Mouse (Mus musculus) C2C12 (cell line): ENCODE results near the gene Ilf2. TPM values are rescaled to one million over a fixed set of nuclear protein-coding genes. Genes with fewer than 3 reads are reported as not detected.

Experiments
- H3K27me3 ChIP-seq: one replicate; pipeline ENCODE4 v1.6.1; 2011; ENCODE audit not compliant: control insufficient read depth, insufficient read depth, insufficient read length
- H3K36me3 ChIP-seq: one replicate; pipeline ENCODE4 v1.6.1; 2011; ENCODE audit not compliant: control insufficient read depth, insufficient read depth
- H3K4me3 ChIP-seq: one replicate; pipeline ENCODE4 v1.5.1; 2011; ENCODE audit warnings: mild to moderate bottlenecking, control low read depth; ENCODE audit not compliant: poor library complexity, insufficient read depth, severe bottlenecking
- H3K79me2 ChIP-seq: one replicate; pipeline ENCODE4 v1.6.1; 2011; ENCODE audit not compliant: control insufficient read depth, insufficient read depth
- H3K79me3 ChIP-seq: one replicate; pipeline ENCODE4 v1.6.1; 2011; ENCODE audit warnings: low read depth, control low read depth
- H3ac ChIP-seq: one replicate; pipeline ENCODE3; 2011; ENCODE audit warnings: low read depth; ENCODE audit not compliant: control insufficient read depth, insufficient read length
- CEBPB ChIP-seq: IDR thresholded peaks from one replicate; pipeline ENCODE4 v1.6.1; 2011; ENCODE audit warnings: low read depth, mild to moderate bottlenecking, control low read depth, moderate library complexity
- CTCF ChIP-seq: IDR thresholded peaks from one replicate; pipeline ENCODE4 v1.5.1; 2011; ENCODE audit not compliant: control insufficient read depth, insufficient read depth, insufficient read length
- FOSL1 ChIP-seq: IDR thresholded peaks from one replicate; pipeline ENCODE4 v1.8.0; 2011; ENCODE audit warnings: mild to moderate bottlenecking, low read length; ENCODE audit not compliant: poor library complexity, insufficient read depth, severe bottlenecking
- MAX ChIP-seq: IDR thresholded peaks from one replicate; pipeline ENCODE4 v1.6.1; 2011; ENCODE audit warnings: mild to moderate bottlenecking, control low read depth
- MYOD1 ChIP-seq: IDR thresholded peaks from one replicate; pipeline ENCODE4 v1.6.1; 2011; ENCODE audit warnings: low read depth; ENCODE audit not compliant: control insufficient read depth, insufficient read length
- MYOG ChIP-seq: IDR thresholded peaks from one replicate; pipeline ENCODE4 v1.6.1; 2011; ENCODE audit not compliant: control insufficient read depth, insufficient read length; ENCODE audit errors: extremely low read depth
- USF1 ChIP-seq: IDR thresholded peaks from one replicate; pipeline ENCODE4 v1.6.1; 2011; ENCODE audit warnings: low read depth, mild to moderate bottlenecking, control low read depth, moderate library complexity
- polyA plus RNA-seq: library from polyadenylated mRNA; unstranded; fragments of >200 nt; fragmentation: generic; extraction: Trizol; gene quantifications from one replicate; pipeline ENCODE4 v1.2.1, GENCODE M21; 2012; ENCODE audit warnings: missing spikeins

The Ilf2 gene
- polyA plus RNA-seq, 1 experiment: 93.9 TPM

- Histone ChIP-seq H3K79me2 (no peaks in the 10 kb centered on the region), H3K36me3 (no peaks in the 10 kb centered on the region), H3K4me3 (no peak overlapping the region), H3ac (peak overlapping the region; percentile 2), H3K27me3 (peaks cover 5% of the 10 kb centered on the region), H3K79me3 (no peaks in the 10 kb centered on the region)
- TF ChIP-seq MYOD1 (no peak), CEBPB (no peak), MAX (no peak), CTCF (no peak), FOSL1 (no peak), USF1 (no peak), MYOG (no peak)
Measured at GRCm38 (mm10) chr3:90465081-90465685, 10.7 kb upstream of the Ilf2 start.

DNA sequence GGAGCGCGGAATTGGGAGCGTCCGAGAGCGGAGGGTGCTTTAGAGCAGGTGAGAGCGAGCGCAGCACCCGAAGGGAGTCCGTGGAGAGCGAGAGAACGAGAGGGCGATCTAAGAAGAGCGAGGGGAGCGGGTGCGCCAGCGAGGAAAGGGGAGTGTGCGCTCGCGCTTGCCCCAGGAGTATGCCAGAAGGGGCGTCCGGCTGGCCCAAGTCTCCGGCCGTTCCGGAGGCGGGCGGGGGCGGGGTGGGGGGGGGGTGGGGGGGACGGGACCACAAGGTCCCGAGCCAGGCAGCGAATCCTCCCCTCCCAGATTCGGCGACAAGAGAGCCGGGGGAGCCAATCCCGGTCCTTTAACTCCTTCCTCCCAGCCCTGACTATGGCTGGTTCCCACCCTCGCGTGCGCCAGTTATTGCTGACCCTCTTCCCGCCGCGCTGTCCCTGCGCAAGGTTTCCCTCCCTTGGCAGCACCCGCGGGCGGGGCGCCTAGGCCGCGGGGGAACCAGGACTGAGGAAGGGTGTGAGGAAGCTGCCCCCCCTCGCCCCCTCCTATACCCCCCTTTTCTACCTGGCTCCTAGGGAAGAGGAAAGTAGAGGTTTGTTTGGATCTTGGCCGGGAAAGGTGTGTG, 10.1 kb upstream of the Ilf2 start, which contains the start of gene Npr1:
Gene Npr1, minus strand, starts transcription at position 181 of the 625 bp plus-strand sequence.
- peak within 1 kb of the TSS; percentile 32 for H3ac ChIP-seq
- peaks cover 5% of the 10 kb centered on the region for H3K27me3 ChIP-seq
- TF ChIP-seq CEBPB: no peak
- TF ChIP-seq USF1: no peak
- no peak for TF ChIP-seq CTCF
- no peak for TF ChIP-seq MYOG
- TF ChIP-seq MAX: no peak
- TF ChIP-seq MYOD1: no peak
- no peak for TF ChIP-seq FOSL1
- no peaks in the 10 kb centered on the region for H3K79me3 ChIP-seq
- no peaks in the 10 kb centered on the region for H3K36me3 ChIP-seq
- peak within 1 kb of the TSS; percentile 19 for H3K4me3 ChIP-seq
- no peaks in the 10 kb centered on the region for H3K79me2 ChIP-seq

GRCm38 (mm10) chr3:90466311-90466766, 9.6 kb upstream of the Ilf2 start:
- no peaks in the 10 kb centered on the region for H3K36me3 ChIP-seq
- peak overlapping the region; percentile 32 for H3ac ChIP-seq
- H3K4me3 ChIP-seq: peak overlapping the region; percentile 19
- H3K79me2 ChIP-seq: no peaks in the 10 kb centered on the region
- no peak for TF ChIP-seq MYOD1
- TF ChIP-seq MAX: no peak
- peak; percentile 97 for TF ChIP-seq CEBPB
- peak; percentile 78 for TF ChIP-seq CTCF
- H3K79me3 ChIP-seq: no peaks in the 10 kb centered on the region
- peaks cover 5% of the 10 kb centered on the region for H3K27me3 ChIP-seq

DNA sequence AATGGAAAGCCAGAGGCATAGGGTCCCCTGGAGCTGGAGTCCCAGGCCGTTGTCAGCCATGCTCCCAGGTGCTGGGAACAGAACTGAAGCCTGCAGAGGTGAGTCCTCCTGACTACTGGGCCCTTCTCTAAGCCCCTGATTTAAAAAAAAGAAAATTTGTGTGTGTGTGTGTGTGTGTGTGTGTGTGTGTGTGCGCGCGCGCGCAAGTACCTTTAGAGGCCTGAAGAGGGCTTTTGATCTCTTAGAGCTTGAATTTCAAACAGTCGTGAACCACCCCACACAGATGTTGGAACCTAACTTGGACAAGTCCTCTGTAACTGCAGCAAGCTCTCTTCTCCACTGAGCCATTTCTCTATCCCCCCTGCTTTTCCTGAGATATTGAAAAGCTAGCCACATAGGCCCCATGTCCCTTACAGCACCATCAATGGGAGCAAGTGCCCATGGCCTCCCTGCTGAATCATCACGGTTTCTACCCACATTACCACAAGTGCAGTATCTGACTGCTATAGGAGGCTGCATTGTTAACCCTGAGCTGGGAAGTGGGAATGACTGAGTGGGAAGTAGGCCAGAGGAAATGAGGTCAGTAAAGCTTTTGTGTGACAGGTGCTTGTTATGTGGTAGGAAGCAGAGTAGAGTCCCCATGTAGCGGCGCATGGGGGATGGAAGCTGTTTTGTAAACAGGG, 8.2 kb upstream of the Ilf2 start:
- H3K27me3 ChIP-seq: peaks cover 5% of the 10 kb centered on the region
- no peak overlapping the region for H3ac ChIP-seq
- TF ChIP-seq CTCF (no peak), MAX (no peak), USF1 (no peak), CEBPB (no peak), FOSL1 (no peak), MYOG (no peak), MYOD1 (no peak)
- H3K36me3 ChIP-seq: no peaks in the 10 kb centered on the region
- no peaks in the 10 kb centered on the region for H3K79me2 ChIP-seq
- H3K4me3 ChIP-seq: no peak overlapping the region
- H3K79me3 ChIP-seq: no peaks in the 10 kb centered on the region

- Histone ChIP-seq H3K27me3 (no peaks in the 10 kb centered on the region), H3K79me3 (peaks cover 12% of the 10 kb centered on the region), H3K4me3 (no peak overlapping the region), H3K79me2 (peaks cover 13% of the 10 kb centered on the region), H3ac (no peak overlapping the region), H3K36me3 (no peaks in the 10 kb centered on the region)
- TF ChIP-seq CTCF (no peak), USF1 (no peak), MAX (no peak), FOSL1 (no peak), MYOD1 (no peak), CEBPB (no peak), MYOG (no peak)
Measured at GRCm38 (mm10) chr3:90472213-90472612, 3.7 kb upstream of the Ilf2 start.
